Mouse (Mus musculus) liver, embryonic 14.5 days (tissue): Measurements from ENCODE around the gene Xpnpep2. TPM values are rescaled to one million over a fixed set of nuclear protein-coding genes. Genes with fewer than 3 reads are reported as not detected.

Experiments used
- ATAC-seq: fragments of 200-750 bp; cut with Nextera tagmentation; 2 replicates; pipeline ENCODE4 v1.8.0; 2017; ENCODE audit warnings: moderate number of reproducible peaks, mild to moderate bottlenecking, moderate library complexity; ENCODE audit not compliant: insufficient read depth
- DNase-seq, 3 experiments: peaks; one replicate each; pipeline ENCODE4 v3.0.0-alpha.2; 2012 to 2013; ENCODE audit warnings: low read depth in 3 of 3, low spot score in 3 of 3
- H3K27ac ChIP-seq: fragments of 300-500 bp; sonication (generic); 2 replicates; pipeline ENCODE4 v1.5.1; 2014; ENCODE audit warnings: moderate library complexity, mild to moderate bottlenecking, control low read depth, inconsistent platforms
- H3K27me3 ChIP-seq: fragments of 300-500 bp; sonication (generic); 2 replicates; pipeline ENCODE4 v1.6.1; 2014; ENCODE audit warnings: mild to moderate bottlenecking, low read length, moderate library complexity; ENCODE audit not compliant: control insufficient read depth, insufficient read depth
- H3K36me3 ChIP-seq: fragments of 300-500 bp; sonication (generic); replicated peaks from 2 replicates; pipeline ENCODE4 v1.6.1; 2014; ENCODE audit warnings: low read depth; ENCODE audit not compliant: control insufficient read depth, insufficient read depth
- H3K4me1 ChIP-seq, 2 experiments: fragments of 200-500 bp in 1 of 2; fragments of 300-500 bp in 1 of 2; sonication (generic) in 1 of 2; replicated peaks; 2 replicates each; pipeline ENCODE4 v1.6.1; 2012 to 2014; ENCODE audit warnings: antibody characterized with exemption in 1 of 2, inconsistent platforms in 1 of 2, low read length in 1 of 2; ENCODE audit not compliant: control insufficient read depth in 2 of 2, insufficient read depth in 2 of 2
- H3K4me2 ChIP-seq: fragments of 300-500 bp; sonication (generic); 2 replicates; pipeline ENCODE4 v1.6.1; 2014; ENCODE audit warnings: low read depth, mild to moderate bottlenecking, control low read depth, moderate library complexity
- H3K4me3 ChIP-seq, 2 experiments: fragments of 200-500 bp in 1 of 2; fragments of 300-500 bp in 1 of 2; sonication (generic) in 1 of 2; 2 replicates each; pipeline ENCODE4 v1.5.1; 2012 to 2014; ENCODE audit warnings: low read depth in 2 of 2, low read length in 2 of 2, mild to moderate bottlenecking in 2 of 2, control low read depth in 1 of 2, inconsistent platforms in 1 of 2, moderate library complexity in 1 of 2; ENCODE audit not compliant: insufficient read depth in 1 of 2
- H3K9ac ChIP-seq: fragments of 300-500 bp; sonication (generic); replicated peaks from 2 replicates; pipeline ENCODE4 v1.6.1; 2014; ENCODE audit warnings: mild to moderate bottlenecking, control low read depth, moderate library complexity
- H3K9me3 ChIP-seq: fragments of 300-500 bp; sonication (generic); 2 replicates; pipeline ENCODE4 v1.6.1; 2016; ENCODE audit warnings: low read length, mixed read lengths; ENCODE audit not compliant: control insufficient read depth
- CTCF ChIP-seq: IDR thresholded peaks from 2 replicates; pipeline ENCODE4 v1.5.1; 2016; ENCODE audit warnings: antibody characterized with exemption, low read depth, control low read depth
- EP300 ChIP-seq: IDR thresholded peaks from 2 replicates; pipeline ENCODE4 v1.6.1; 2016; ENCODE audit warnings: antibody characterized with exemption, low read depth
- WGBS: fragments of 180-500 bp; shearing (Covaris S2); extraction: QIAGEN DNeasy Blood & Tissue Kit; methylation state at CpG from one replicate; pipeline ENCODE4 v1.1.7; 2014; ENCODE audit not compliant: insufficient replicate concordance; 5-methylcytosine and 5-hydroxymethylcytosine counted together
- polyA plus RNA-seq, 2 experiments: library from polyadenylated mRNA; depleted of rRNA in 1 of 2; stranded (reverse) in 1 of 2; unstranded in 1 of 2; fragments of >200 nt; fragmentation: Nextera tagmentation in 1 of 2; extraction: Ambion mirVana in 1 of 2; gene quantifications; 2 replicates each; pipeline versions ENCODE4 v1.2.1 to v1.2.3; 2012 to 2014

Gene Xpnpep2
- polyA plus RNA-seq, 2 experiments = 0.01 to 0.23 TPM

GRCm38 (mm10) chrX:48124132-48125071, 15.9 kb downstream of the Xpnpep2 start:
- Histone ChIP-seq H3K4me1 (no peaks in the 10 kb centered on the region), H3K27ac (no peak overlapping the region), H3K9me3 (no peaks in the 10 kb centered on the region), H3K36me3 (no peaks in the 10 kb centered on the region), H3K9ac (no peak overlapping the region), H3K4me3 (0 out of 4 replicates have a peak overlapping the region, but pooled peaks have one; percentile 12 to 26), H3K27me3 (no peaks in the 10 kb centered on the region), H3K4me2 (peak overlapping the region; percentile 57)
- ATAC-seq (peak; percentile 43; the same call in 1 of the 2 replicates), DNase-seq (no peak)
- WGBS = 17% methylated on average over 17 of the region's 17 CpGs
- TF ChIP-seq EP300 = no peak
- TF ChIP-seq CTCF = peak; percentile 80

- no peak overlapping the region for H3K4me2 ChIP-seq
- no peak for DNase-seq
- no peak for TF ChIP-seq EP300
- TF ChIP-seq CTCF = no peak
- no peaks in the 10 kb centered on the region for H3K4me1 ChIP-seq
- H3K36me3 ChIP-seq = no peaks in the 10 kb centered on the region
- no peak overlapping the region for H3K27ac ChIP-seq
- H3K4me3 ChIP-seq = no peak overlapping the region
- H3K9me3 ChIP-seq = no peaks in the 10 kb centered on the region
- ATAC-seq = no peak
- 56% methylated on average over 6 of the region's 6 CpGs for WGBS
- H3K27me3 ChIP-seq = no peaks in the 10 kb centered on the region
- H3K9ac ChIP-seq = no peak overlapping the region
Observed at GRCm38 (mm10) chrX:48126903-48127476, 18.5 kb downstream of the Xpnpep2 start.

GRCm38 (mm10) chrX:48127502-48128218, 19.1 kb downstream of the Xpnpep2 start:
- no peak overlapping the region for H3K4me2 ChIP-seq
- no peaks in the 10 kb centered on the region for H3K36me3 ChIP-seq
- H3K9me3 ChIP-seq = no peaks in the 10 kb centered on the region
- DNase-seq = no peak
- no peak overlapping the region for H3K4me3 ChIP-seq
- H3K27ac ChIP-seq = no peak overlapping the region
- ATAC-seq = no peak
- H3K9ac ChIP-seq = no peak overlapping the region
- WGBS = 51% methylated on average over 6 of the region's 6 CpGs
- no peak for TF ChIP-seq EP300
- no peak for TF ChIP-seq CTCF
- H3K4me1 ChIP-seq = no peaks in the 10 kb centered on the region
- no peaks in the 10 kb centered on the region for H3K27me3 ChIP-seq

GRCm38 (mm10) chrX:48129167-48129566, 20.6 kb downstream of the Xpnpep2 start:
- no peak for TF ChIP-seq CTCF
- TF ChIP-seq EP300 = no peak
- H3K4me3 ChIP-seq = no peak overlapping the region
- no peaks in the 10 kb centered on the region for H3K9me3 ChIP-seq
- WGBS = 33% methylated on average over 1 of the region's 1 CpGs
- H3K36me3 ChIP-seq = no peaks in the 10 kb centered on the region
- DNase-seq (no peak), ATAC-seq (no peak)
- no peak overlapping the region for H3K9ac ChIP-seq
- no peaks in the 10 kb centered on the region for H3K4me1 ChIP-seq
- no peak overlapping the region for H3K4me2 ChIP-seq
- H3K27ac ChIP-seq = no peak overlapping the region
- H3K27me3 ChIP-seq = no peaks in the 10 kb centered on the region
